Mouse (Mus musculus) T-helper 17 cell (primary cell): ENCODE measurements around the gene Txndc11.

Experiments used
- in situ Hi-C, 2 experiments: fragments of 300-600 bp; cut with MboI, MseI; formaldehyde crosslinking; loops; 1 replicate in 1 of 2; 2 replicates in 1 of 2; pipeline ENCODE4 v1.15.1; 2025; ENCODE audit warnings: high pct_unique_total_duplicates in 2 of 2

Gene Txndc11

GRCm38 (mm10) chr16:11109198-11109740, 25.2 kb downstream of the Txndc11 start:
- in situ Hi-C loops, result no loop called here

GRCm38 (mm10) chr16:11104905-11105304, 29.5 kb downstream of the Txndc11 start:
- in situ Hi-C loops, result no loop called here

GRCm38 (mm10) chr16:11097301-11097700, 37.1 kb downstream of the Txndc11 start:
- in situ Hi-C loops, result no loop called here

GRCm38 (mm10) chr16:11093717-11094386, 40.6 kb downstream of the Txndc11 start:
- in situ Hi-C loops, result no loop called here

- in situ Hi-C loops, result no loop called here
These were observed 41.9 kb downstream of the Txndc11 start for GRCm38 (mm10) chr16:11092523-11092922.

GRCm38 (mm10) chr16:11092061-11092460, 42.4 kb downstream of the Txndc11 start:
- in situ Hi-C loops, result no loop called here

GRCm38 (mm10) chr16:11090836-11091570, 43.4 kb downstream of the Txndc11 start:
- in situ Hi-C loops, result no loop called here

- in situ Hi-C loops, result loop anchor here in 1 of 2 experiments (10.0 kb wide), 1 partner anchor 1078 kb away; no protein-coding TSS in a partner anchor
These were observed 47.4 kb downstream of the Txndc11 start for GRCm38 (mm10) chr16:11086856-11087588.

- in situ Hi-C loops, result loop anchor here in 1 of 2 experiments (10.0 kb wide), 1 partner anchor 1079 kb away; no protein-coding TSS in a partner anchor
These were observed 48.2 kb downstream of the Txndc11 start for GRCm38 (mm10) chr16:11086299-11086698.

- in situ Hi-C loops, result loop anchor here in 1 of 2 experiments (10.0 kb wide), 1 partner anchor 1081 kb away; no protein-coding TSS in a partner anchor
These were observed 50.3 kb downstream of the Txndc11 start for GRCm38 (mm10) chr16:11084181-11084580.

- in situ Hi-C loops, result no loop called here
These were observed 56.1 kb downstream of the Txndc11 start for GRCm38 (mm10) chr16:11078216-11078869.

- in situ Hi-C loops, result no loop called here
These were observed 56.7 kb downstream of the Txndc11 start for GRCm38 (mm10) chr16:11077601-11078201.

- in situ Hi-C loops, result no loop called here
These were observed 61.4 kb downstream of the Txndc11 start for GRCm38 (mm10) chr16:11073060-11073459.

- in situ Hi-C loops, result no loop called here
These were observed 62.0 kb downstream of the Txndc11 start for GRCm38 (mm10) chr16:11072454-11072853.

- in situ Hi-C loops, result no loop called here
These were observed 62.6 kb downstream of the Txndc11 start for GRCm38 (mm10) chr16:11071887-11072286.

- in situ Hi-C loops, result no loop called here
These were observed 63.3 kb downstream of the Txndc11 start for GRCm38 (mm10) chr16:11071176-11071575.

GRCm38 (mm10) chr16:11069710-11070420, 64.6 kb downstream of the Txndc11 start:
- in situ Hi-C loops, result no loop called here

- in situ Hi-C loops, result no loop called here
These were observed 65.2 kb downstream of the Txndc11 start for GRCm38 (mm10) chr16:11069271-11069670.

- in situ Hi-C loops, result no loop called here
These were observed 65.8 kb downstream of the Txndc11 start for GRCm38 (mm10) chr16:11068666-11069065.

GRCm38 (mm10) chr16:11066833-11067191, 67.6 kb downstream of the Txndc11 start:
- in situ Hi-C loops, result no loop called here
